Mouse (Mus musculus): ENCODE results near the gene Tmem174. TPM values are rescaled to one million over a fixed set of nuclear protein-coding genes. Genes with fewer than 3 reads are reported as not detected.

Gene Tmem174
- polyA plus RNA-seq (2012; fragmentation: generic; extraction: Trizol): not detected
- long read RNA-seq, experiment 1: 0 reads
- long read RNA-seq, experiment 2: 0 reads

GRCm38 (mm10) chr13:98637145-98637544 is at the start of gene Tmem174:
TSS of gene Tmem174 (minus strand) at chr13:98637410.
- no peaks in the 10 kb centered on the region for H3K79me2 ChIP-seq (ENCODE audit: control insufficient read depth, insufficient read depth)
- TF ChIP-seq MYOG (IDR thresholded peaks at IDR 0.05; ENCODE audit: control insufficient read depth, extremely low read depth, insufficient read length): no peak
- TF ChIP-seq CEBPB (IDR thresholded peaks at IDR 0.05; ENCODE audit: low read depth): no peak
- TF ChIP-seq MYOD1 (IDR thresholded peaks at IDR 0.05; ENCODE audit: control insufficient read depth, insufficient read length, low read depth): no peak
- TF ChIP-seq USF1 (IDR thresholded peaks at IDR 0.05; ENCODE audit: low read depth): no peak
- TF ChIP-seq CTCF (IDR thresholded peaks at IDR 0.05; ENCODE audit: control insufficient read depth, insufficient read depth, insufficient read length): no peak
- TF ChIP-seq MAX (IDR thresholded peaks at IDR 0.05): no peak
- no peak for TF ChIP-seq FOSL1 (IDR thresholded peaks at IDR 0.05; ENCODE audit: insufficient read depth, low read length, poor library complexity, severe bottlenecking)
- H3K4me3 ChIP-seq (ENCODE audit: insufficient read depth, poor library complexity, severe bottlenecking): no peak within 1 kb of the TSS
- H3ac ChIP-seq (ENCODE audit: control insufficient read depth, insufficient read length, low read depth): no peak within 1 kb of the TSS
- H3K36me3 ChIP-seq (ENCODE audit: control insufficient read depth, insufficient read depth): no peaks in the 10 kb centered on the region
- no peaks in the 10 kb centered on the region for H3K79me3 ChIP-seq (ENCODE audit: low read depth)
- no peaks in the 10 kb centered on the region for H3K27me3 ChIP-seq (ENCODE audit: control insufficient read depth, insufficient read depth, insufficient read length)

- Histone ChIP-seq H3K36me3 (ENCODE audit: control insufficient read depth, insufficient read depth) (peaks cover 11% of the 10 kb centered on the region), H3ac (ENCODE audit: control insufficient read depth, insufficient read length, low read depth) (no peak overlapping the region), H3K79me2 (ENCODE audit: control insufficient read depth, insufficient read depth) (peaks cover 16% of the 10 kb centered on the region), H3K4me3 (ENCODE audit: insufficient read depth, poor library complexity, severe bottlenecking) (no peak overlapping the region), H3K27me3 (ENCODE audit: control insufficient read depth, insufficient read depth, insufficient read length) (no peaks in the 10 kb centered on the region), H3K79me3 (ENCODE audit: low read depth) (peaks cover 9% of the 10 kb centered on the region)
- TF ChIP-seq MYOD1 (IDR thresholded peaks at IDR 0.05; ENCODE audit: control insufficient read depth, insufficient read length, low read depth) (peak; percentile 15), CEBPB (IDR thresholded peaks at IDR 0.05; ENCODE audit: low read depth) (no peak)
These were observed 47.1 kb upstream of the Tmem174 start for GRCm38 (mm10) chr13:98684144-98684900.

- Histone ChIP-seq H3ac (ENCODE audit: control insufficient read depth, insufficient read length, low read depth) (no peak overlapping the region), H3K79me2 (ENCODE audit: control insufficient read depth, insufficient read depth) (peaks cover 7% of the 10 kb centered on the region), H3K27me3 (ENCODE audit: control insufficient read depth, insufficient read depth, insufficient read length) (no peaks in the 10 kb centered on the region), H3K36me3 (ENCODE audit: control insufficient read depth, insufficient read depth) (peaks cover 11% of the 10 kb centered on the region), H3K79me3 (ENCODE audit: low read depth) (peaks cover 3% of the 10 kb centered on the region), H3K4me3 (ENCODE audit: insufficient read depth, poor library complexity, severe bottlenecking) (no peak overlapping the region)
- TF ChIP-seq MYOD1 (IDR thresholded peaks at IDR 0.05; ENCODE audit: control insufficient read depth, insufficient read length, low read depth) (no peak), FOSL1 (IDR thresholded peaks at IDR 0.05; ENCODE audit: insufficient read depth, low read length, poor library complexity, severe bottlenecking) (no peak), CEBPB (IDR thresholded peaks at IDR 0.05; ENCODE audit: low read depth) (no peak), MAX (IDR thresholded peaks at IDR 0.05) (no peak), USF1 (IDR thresholded peaks at IDR 0.05; ENCODE audit: low read depth) (no peak), CTCF (IDR thresholded peaks at IDR 0.05; ENCODE audit: control insufficient read depth, insufficient read depth, insufficient read length) (no peak), MYOG (IDR thresholded peaks at IDR 0.05; ENCODE audit: control insufficient read depth, extremely low read depth, insufficient read length) (no peak)
These were observed 46.2 kb upstream of the Tmem174 start for GRCm38 (mm10) chr13:98683412-98683811.

- Histone ChIP-seq H3K79me2 (ENCODE audit: control insufficient read depth, insufficient read depth) (no peaks in the 10 kb centered on the region), H3ac (ENCODE audit: control insufficient read depth, insufficient read length, low read depth) (no peak overlapping the region), H3K36me3 (ENCODE audit: control insufficient read depth, insufficient read depth) (no peaks in the 10 kb centered on the region), H3K27me3 (ENCODE audit: control insufficient read depth, insufficient read depth, insufficient read length) (no peaks in the 10 kb centered on the region), H3K4me3 (ENCODE audit: insufficient read depth, poor library complexity, severe bottlenecking) (no peak overlapping the region), H3K79me3 (ENCODE audit: low read depth) (no peaks in the 10 kb centered on the region)
- TF ChIP-seq FOSL1 (IDR thresholded peaks at IDR 0.05; ENCODE audit: insufficient read depth, low read length, poor library complexity, severe bottlenecking): no peak
These were observed 43.4 kb upstream of the Tmem174 start for GRCm38 (mm10) chr13:98680470-98681060.

GRCm38 (mm10) chr13:98679631-98680041 is 42.4 kb upstream of the Tmem174 start:
- H3K79me3 ChIP-seq (ENCODE audit: low read depth): no peaks in the 10 kb centered on the region
- no peaks in the 10 kb centered on the region for H3K36me3 ChIP-seq (ENCODE audit: control insufficient read depth, insufficient read depth)
- no peaks in the 10 kb centered on the region for H3K27me3 ChIP-seq (ENCODE audit: control insufficient read depth, insufficient read depth, insufficient read length)
- no peak overlapping the region for H3K4me3 ChIP-seq (ENCODE audit: insufficient read depth, poor library complexity, severe bottlenecking)
- no peak for TF ChIP-seq MAX (IDR thresholded peaks at IDR 0.05)
- TF ChIP-seq CEBPB (IDR thresholded peaks at IDR 0.05; ENCODE audit: low read depth): no peak
- no peak for TF ChIP-seq MYOD1 (IDR thresholded peaks at IDR 0.05; ENCODE audit: control insufficient read depth, insufficient read length, low read depth)
- no peak for TF ChIP-seq CTCF (IDR thresholded peaks at IDR 0.05; ENCODE audit: control insufficient read depth, insufficient read depth, insufficient read length)
- no peak for TF ChIP-seq MYOG (IDR thresholded peaks at IDR 0.05; ENCODE audit: control insufficient read depth, extremely low read depth, insufficient read length)
- no peak for TF ChIP-seq FOSL1 (IDR thresholded peaks at IDR 0.05; ENCODE audit: insufficient read depth, low read length, poor library complexity, severe bottlenecking)
- no peak for TF ChIP-seq USF1 (IDR thresholded peaks at IDR 0.05; ENCODE audit: low read depth)
- no peaks in the 10 kb centered on the region for H3K79me2 ChIP-seq (ENCODE audit: control insufficient read depth, insufficient read depth)
- no peak overlapping the region for H3ac ChIP-seq (ENCODE audit: control insufficient read depth, insufficient read length, low read depth)

- TF ChIP-seq FOSL1 (IDR thresholded peaks at IDR 0.05; ENCODE audit: insufficient read depth, low read length, poor library complexity, severe bottlenecking) (no peak), MAX (IDR thresholded peaks at IDR 0.05) (no peak), MYOD1 (IDR thresholded peaks at IDR 0.05; ENCODE audit: control insufficient read depth, insufficient read length, low read depth) (no peak), MYOG (IDR thresholded peaks at IDR 0.05; ENCODE audit: control insufficient read depth, extremely low read depth, insufficient read length) (no peak), CEBPB (IDR thresholded peaks at IDR 0.05; ENCODE audit: low read depth) (no peak), CTCF (IDR thresholded peaks at IDR 0.05; ENCODE audit: control insufficient read depth, insufficient read depth, insufficient read length) (no peak), USF1 (IDR thresholded peaks at IDR 0.05; ENCODE audit: low read depth) (no peak)
- no peak overlapping the region for H3ac ChIP-seq (ENCODE audit: control insufficient read depth, insufficient read length, low read depth)
- H3K79me3 ChIP-seq (ENCODE audit: low read depth): no peaks in the 10 kb centered on the region
- no peaks in the 10 kb centered on the region for H3K79me2 ChIP-seq (ENCODE audit: control insufficient read depth, insufficient read depth)
- H3K4me3 ChIP-seq (ENCODE audit: insufficient read depth, poor library complexity, severe bottlenecking): no peak overlapping the region
- no peaks in the 10 kb centered on the region for H3K36me3 ChIP-seq (ENCODE audit: control insufficient read depth, insufficient read depth)
- H3K27me3 ChIP-seq (ENCODE audit: control insufficient read depth, insufficient read depth, insufficient read length): no peaks in the 10 kb centered on the region
These were observed 42.0 kb upstream of the Tmem174 start for GRCm38 (mm10) chr13:98679230-98679629.
